Mouse (Mus musculus): Measurements from ENCODE around the gene Sgms2.

Gene Sgms2

DNA sequence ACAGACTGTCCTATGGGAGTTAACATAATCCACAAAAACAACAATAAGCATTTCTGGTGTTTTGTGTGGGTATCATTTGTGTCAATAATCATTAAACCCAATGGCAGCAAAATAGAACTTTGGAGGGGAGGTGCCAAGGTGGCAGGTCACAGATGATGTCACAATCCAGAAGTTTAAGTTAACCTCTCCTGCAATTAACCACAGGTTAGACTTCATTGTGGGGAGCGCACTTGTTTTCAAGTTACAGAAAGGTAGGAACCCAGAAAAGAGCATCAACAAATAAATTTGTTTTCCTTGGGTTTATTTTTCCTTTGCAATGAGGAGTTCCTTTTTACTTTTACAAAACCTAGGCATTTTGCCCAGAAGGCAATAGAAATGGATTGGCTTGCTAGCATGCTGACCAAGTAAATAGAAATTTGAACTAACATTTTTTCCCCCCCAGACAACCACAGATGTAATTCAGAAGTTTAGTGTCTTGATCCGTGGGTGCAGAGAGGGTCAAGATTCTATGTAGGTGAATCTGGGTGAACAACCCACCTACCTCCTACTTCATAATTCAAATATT lies at the start of gene Sgms2:
Gene Sgms2 (minus strand): TSS at position 51 of the 565 bp plus-strand sequence.
- in situ Hi-C loops (cut with MboI, MseI), result loop anchor here (10.0 to 25.0 kb wide), 3 partner anchors 407 to 1707 kb away; no protein-coding TSS in a partner anchor

GRCm38 (mm10) chr3:131525229-131525628 lies 34.0 kb upstream of the Sgms2 start:
- in situ Hi-C loops (cut with MboI, MseI), result no loop called here

DNA sequence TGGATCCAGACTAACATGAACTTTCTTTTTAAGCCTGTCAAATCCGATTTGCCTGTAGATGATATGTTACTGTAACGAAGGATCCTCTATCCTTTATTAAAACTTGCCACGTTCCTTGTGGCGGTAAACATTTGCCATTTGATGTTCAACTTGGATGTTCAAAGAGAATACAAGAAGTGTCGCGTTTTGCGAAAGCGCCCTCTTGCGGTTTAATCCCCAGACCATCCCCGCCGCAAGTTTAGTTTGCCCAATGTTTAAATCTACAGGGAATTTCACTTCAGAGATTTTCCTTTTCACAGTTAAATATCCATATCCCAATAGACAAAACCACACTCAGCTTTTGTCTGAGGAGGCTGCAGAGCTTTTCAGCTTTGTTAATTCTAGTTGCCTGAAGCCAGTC lies 33.6 kb upstream of the Sgms2 start:
- in situ Hi-C loops (cut with MboI, MseI), result no loop called here

GRCm38 (mm10) chr3:131524210-131524609 lies 33.0 kb upstream of the Sgms2 start:
- in situ Hi-C loops (cut with MboI, MseI), result no loop called here

DNA sequence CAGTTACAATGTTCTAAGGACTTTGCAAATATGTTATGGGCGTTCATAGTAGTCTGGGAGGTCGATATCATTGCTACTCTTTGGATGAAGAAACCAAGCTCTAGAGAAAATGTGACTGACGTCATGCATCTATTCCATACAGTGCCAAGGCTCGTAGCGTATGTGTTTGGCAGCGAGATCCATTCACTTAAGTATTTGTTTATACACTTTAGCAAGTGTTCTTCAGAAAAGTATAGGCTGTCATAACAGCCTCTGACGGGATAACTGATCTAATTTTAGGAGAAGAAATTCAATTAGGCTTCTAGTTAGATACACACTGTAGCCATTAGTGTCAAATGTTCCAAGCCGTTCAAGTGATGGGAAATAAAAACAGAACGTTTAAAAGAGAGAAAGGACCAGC lies 32.5 kb upstream of the Sgms2 start:
- in situ Hi-C loops (cut with MboI, MseI), result no loop called here

DNA sequence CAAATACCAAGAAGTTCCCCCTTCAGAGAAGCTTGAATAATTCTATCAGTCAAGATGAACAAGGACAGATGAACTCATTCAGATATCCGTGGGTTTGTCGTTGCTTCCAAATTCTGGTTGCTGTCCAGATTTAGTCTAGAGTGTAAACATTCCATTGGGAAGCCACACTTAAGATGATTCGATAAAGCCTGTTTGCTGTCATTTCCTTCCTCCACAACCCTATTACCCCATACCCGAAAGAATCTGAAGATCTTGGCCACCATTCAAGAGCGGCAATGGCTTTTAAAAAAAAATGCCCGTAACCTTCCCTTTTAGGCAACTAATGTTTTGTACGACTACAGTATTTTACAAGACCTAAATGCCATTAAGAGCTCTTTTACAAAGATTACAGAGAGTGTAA lies 31.0 kb upstream of the Sgms2 start:
- in situ Hi-C loops (cut with MboI, MseI), result no loop called here

DNA sequence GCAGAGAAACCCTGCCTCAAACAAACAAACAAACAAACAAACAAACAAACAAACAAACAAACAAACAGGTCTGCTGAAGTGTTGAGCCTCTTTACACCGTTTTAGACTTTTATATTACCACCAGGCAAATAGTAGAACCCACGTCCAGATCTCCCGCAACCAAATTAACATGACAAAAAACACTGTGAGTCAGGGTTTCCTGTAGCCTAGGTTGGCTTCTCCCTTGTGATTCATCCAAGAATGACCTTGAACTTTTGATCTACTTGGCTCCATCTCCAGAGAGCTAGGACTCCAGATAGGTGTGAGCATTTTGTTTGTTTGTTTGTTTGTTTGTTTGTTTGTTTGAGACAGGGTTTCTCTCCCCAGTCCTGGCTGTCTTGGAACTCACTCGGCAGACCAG lies 30.0 kb upstream of the Sgms2 start:
- in situ Hi-C loops (cut with MboI, MseI), result no loop called here

GRCm38 (mm10) chr3:131517756-131518155 lies 26.5 kb upstream of the Sgms2 start:
- in situ Hi-C loops (cut with MboI, MseI), result no loop called here

DNA sequence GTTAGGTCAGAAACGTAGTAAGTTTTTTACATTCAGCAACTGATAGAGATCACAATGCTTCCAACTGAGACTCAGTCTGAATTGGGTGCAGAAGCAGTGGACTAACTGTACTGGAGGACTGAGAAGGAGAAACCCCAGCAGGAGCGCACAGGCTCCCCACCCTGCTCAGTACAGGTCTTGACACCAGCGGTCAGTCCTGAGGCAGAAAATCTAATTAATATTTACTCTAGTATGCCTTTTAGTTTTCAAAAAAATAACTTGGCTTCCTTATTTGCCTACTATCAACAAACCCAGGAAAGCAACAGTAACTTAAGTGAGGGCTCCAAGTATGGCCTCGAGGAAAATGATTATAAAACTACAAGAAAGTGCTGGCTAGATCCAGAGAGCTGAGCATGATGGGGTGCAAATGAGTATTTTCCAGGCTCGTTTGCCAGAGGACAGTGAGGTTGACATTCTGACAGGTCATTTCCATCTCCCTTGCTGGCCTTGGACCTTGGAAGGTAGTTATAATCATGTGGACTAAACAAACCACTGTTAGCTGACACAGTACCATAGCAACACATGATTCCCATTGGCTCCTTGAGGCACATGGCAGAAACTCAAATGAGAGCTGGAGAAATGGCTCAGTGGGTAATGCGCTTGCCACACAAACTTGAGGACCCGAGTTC lies 25.3 kb upstream of the Sgms2 start:
- in situ Hi-C loops (cut with MboI, MseI), result no loop called here

DNA sequence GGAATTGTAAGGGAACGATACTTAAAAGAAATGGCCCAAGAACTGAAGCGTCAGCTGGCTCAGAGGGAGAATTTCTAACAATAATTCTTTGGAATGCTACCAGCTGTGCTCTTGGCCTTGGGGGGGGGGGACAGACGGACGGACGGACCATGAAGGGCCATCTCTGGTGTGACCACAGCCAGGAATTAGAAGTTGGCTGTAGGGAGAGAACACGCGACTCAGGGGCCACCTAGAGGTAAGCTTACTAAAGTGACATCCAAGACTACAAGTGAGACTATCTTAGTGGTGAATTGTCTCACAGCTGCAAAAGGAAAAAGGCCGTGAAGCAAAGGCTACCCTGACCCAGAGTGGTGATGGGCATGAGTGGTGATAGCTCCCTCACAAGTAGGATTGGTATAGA lies 20.4 kb upstream of the Sgms2 start:
- in situ Hi-C loops (cut with MboI, MseI), result no loop called here

DNA sequence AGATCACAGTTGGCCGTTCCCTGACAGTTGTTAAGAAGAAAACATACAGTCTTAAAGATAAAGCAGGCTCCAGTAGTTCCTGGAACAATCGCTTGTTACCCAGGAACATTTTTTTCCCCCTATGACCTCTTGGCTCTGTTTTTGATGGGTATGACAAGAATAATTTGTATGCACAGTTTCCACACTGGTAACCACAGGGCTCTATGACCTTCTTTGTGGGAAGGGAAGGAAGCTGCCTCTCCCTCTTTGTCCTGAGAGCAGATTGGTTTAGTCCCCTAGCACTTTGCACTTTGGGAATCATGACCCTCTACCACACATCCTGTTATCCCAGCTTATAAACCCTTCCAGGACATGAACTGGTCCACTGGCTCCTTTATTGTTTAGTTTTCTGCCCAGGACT lies 16.8 kb upstream of the Sgms2 start:
- in situ Hi-C loops (cut with MboI, MseI), result no loop called here

DNA sequence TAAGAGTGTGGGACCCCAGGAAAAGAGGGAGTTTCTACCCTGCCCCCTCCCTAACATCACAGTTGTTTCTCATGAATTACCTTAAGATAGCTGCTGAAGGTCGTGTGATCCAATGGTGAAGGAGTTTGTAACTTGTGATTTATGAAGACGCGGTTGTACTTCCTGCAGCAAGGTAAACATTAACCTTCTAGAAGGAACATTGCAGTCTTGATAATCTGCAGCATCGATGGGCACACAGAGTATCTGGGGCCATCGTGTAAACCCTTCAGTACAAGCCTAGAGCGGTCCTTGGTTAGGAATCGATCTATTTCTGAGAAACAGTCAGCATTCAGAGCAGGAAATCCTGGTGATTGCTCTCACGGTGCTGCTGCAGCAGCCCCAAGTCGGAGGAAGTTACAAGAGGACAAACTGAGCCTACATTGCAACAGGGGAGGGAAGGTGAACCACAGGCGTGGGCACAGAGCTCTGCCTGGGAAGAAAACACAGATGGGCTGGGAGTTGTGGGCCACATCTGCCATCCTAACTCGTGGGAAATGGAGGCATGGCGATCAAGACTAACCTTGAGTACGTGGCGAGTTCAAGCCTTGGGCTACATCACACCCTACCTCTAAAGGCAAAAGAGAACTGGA lies 13.5 kb upstream of the Sgms2 start:
- in situ Hi-C loops (cut with MboI, MseI), result no loop called here

DNA sequence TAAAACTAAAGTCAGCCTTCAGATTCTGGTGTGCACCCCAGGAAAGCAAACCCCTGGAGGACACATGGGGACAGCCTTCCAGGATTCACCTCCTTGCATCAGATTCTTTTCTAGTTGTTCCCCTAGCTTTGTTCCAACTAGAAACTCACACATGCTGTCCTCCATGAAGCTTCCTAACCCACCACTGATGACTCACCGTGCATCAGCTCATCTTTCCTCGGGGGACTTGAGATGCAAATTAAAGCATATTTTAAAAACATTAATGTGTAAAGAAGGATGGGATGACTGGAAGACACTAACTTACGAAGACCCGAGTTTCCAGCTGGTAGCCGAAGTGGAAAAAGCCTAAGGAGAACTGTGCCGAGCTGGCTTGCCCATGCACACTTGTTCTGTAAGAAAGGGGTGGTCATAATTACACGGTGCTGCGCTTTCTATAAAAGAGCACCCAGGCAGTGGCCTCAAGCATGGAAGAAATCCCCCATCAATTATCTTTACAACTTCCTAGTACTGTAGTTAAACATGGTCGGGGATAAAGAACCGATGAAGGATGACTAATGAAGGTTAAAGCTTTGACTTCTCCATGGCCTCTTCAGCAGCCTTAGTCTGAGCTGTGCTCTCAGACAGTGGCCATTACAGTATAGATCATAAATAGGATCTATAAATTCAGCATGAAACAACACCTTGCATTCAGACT lies 10.6 kb upstream of the Sgms2 start:
- in situ Hi-C loops (cut with MboI, MseI), result no loop called here

GRCm38 (mm10) chr3:131499651-131500050 lies 8.4 kb upstream of the Sgms2 start:
- in situ Hi-C loops (cut with MboI, MseI), result loop anchor here (10.0 to 25.0 kb wide), 3 partner anchors 415 to 1715 kb away; no protein-coding TSS in a partner anchor

GRCm38 (mm10) chr3:131496506-131497122 lies 5.4 kb upstream of the Sgms2 start:
- in situ Hi-C loops (cut with MboI, MseI), result loop anchor here (10.0 to 25.0 kb wide), 3 partner anchors 412 to 1712 kb away; no protein-coding TSS in a partner anchor

- in situ Hi-C loops (cut with MboI, MseI), result loop anchor here (10.0 to 25.0 kb wide), 3 partner anchors 410 to 1710 kb away; no protein-coding TSS in a partner anchor
These were observed 3.9 kb upstream of the Sgms2 start for GRCm38 (mm10) chr3:131495076-131495475.

- in situ Hi-C loops (cut with MboI, MseI), result loop anchor here (10.0 to 25.0 kb wide), 3 partner anchors 408 to 1708 kb away; no protein-coding TSS in a partner anchor
These were observed 2.0 kb upstream of the Sgms2 start for GRCm38 (mm10) chr3:131493194-131493593.

DNA sequence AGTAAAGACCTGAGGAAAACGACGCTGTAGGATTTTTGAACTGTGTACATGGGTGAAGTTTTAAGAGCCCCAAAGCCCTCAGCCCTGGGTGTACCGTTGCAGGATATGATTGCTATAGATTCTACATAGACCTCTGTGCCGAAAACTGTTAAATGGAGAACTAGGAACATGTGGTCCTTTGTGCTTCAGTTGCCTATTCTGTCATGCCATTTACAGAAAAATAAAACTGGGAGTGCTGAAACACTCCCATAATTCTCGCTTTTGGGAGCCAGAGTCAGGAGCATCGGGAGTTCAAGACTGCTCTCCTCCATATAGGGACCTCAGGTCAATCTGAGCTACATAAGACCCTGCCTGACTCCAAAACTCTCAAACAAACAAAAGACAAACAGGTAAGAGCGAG lies 769 bp upstream of the Sgms2 start:
- in situ Hi-C loops (cut with MboI, MseI), result loop anchor here (10.0 to 25.0 kb wide), 3 partner anchors 407 to 1707 kb away; no protein-coding TSS in a partner anchor

- in situ Hi-C loops (cut with MboI, MseI), result loop anchor here (10.0 to 25.0 kb wide), 3 partner anchors 406 to 1706 kb away; no protein-coding TSS in a partner anchor
These were observed 885 bp downstream of the Sgms2 start for GRCm38 (mm10) chr3:131490143-131490908.

GRCm38 (mm10) chr3:131489657-131490142 lies 1.5 kb downstream of the Sgms2 start:
- in situ Hi-C loops (cut with MboI, MseI), result loop anchor here (10.0 to 25.0 kb wide), 4 partner anchors 405 to 1855 kb away; no protein-coding TSS in a partner anchor

Data from T-helper 17 cell (primary cell).